Mouse (Mus musculus): ENCODE results near the gene Gm9195.

The Gm9195 gene

GRCm38 (mm10) chr14:72491738-72492137 lies at the start of gene Gm9195:
Gene Gm9195, minus strand, starts transcription at chr14:72491838.
- no peak for DNase-seq (ENCODE audit: low read depth in 2 of 2, low spot score in 2 of 2)

- DNase-seq (ENCODE audit: low read depth in 2 of 2, low spot score in 2 of 2) = no peak
Measured at GRCm38 (mm10) chr14:72536392-72537017, 44.9 kb upstream of the Gm9195 start.

- no peak for DNase-seq (ENCODE audit: low read depth in 2 of 2, low spot score in 2 of 2)
Measured at GRCm38 (mm10) chr14:72533862-72534261, 42.2 kb upstream of the Gm9195 start.

- no peak for DNase-seq (ENCODE audit: low read depth in 2 of 2, low spot score in 2 of 2)
Measured at GRCm38 (mm10) chr14:72532028-72532917, 40.6 kb upstream of the Gm9195 start.

- no peak for DNase-seq (ENCODE audit: low read depth in 2 of 2, low spot score in 2 of 2)
Measured at GRCm38 (mm10) chr14:72527126-72527525, 35.5 kb upstream of the Gm9195 start.

GRCm38 (mm10) chr14:72519561-72519960 lies 27.9 kb upstream of the Gm9195 start:
- no peak for DNase-seq (ENCODE audit: low read depth in 2 of 2, low spot score in 2 of 2)

- DNase-seq (ENCODE audit: low read depth in 2 of 2, low spot score in 2 of 2) = no peak
Measured at GRCm38 (mm10) chr14:72518786-72519185, 27.1 kb upstream of the Gm9195 start.

- no peak for DNase-seq (ENCODE audit: low read depth in 2 of 2, low spot score in 2 of 2)
Measured at GRCm38 (mm10) chr14:72516376-72516775, 24.7 kb upstream of the Gm9195 start.

GRCm38 (mm10) chr14:72506723-72507420 lies 15.2 kb upstream of the Gm9195 start:
- no peak for DNase-seq (ENCODE audit: low read depth in 2 of 2, low spot score in 2 of 2)

GRCm38 (mm10) chr14:72506018-72506722 lies 14.5 kb upstream of the Gm9195 start:
- DNase-seq (ENCODE audit: low read depth in 2 of 2, low spot score in 2 of 2) = no peak

- DNase-seq (ENCODE audit: low read depth in 2 of 2, low spot score in 2 of 2) = no peak
Measured at GRCm38 (mm10) chr14:72504985-72505384, 13.3 kb upstream of the Gm9195 start.

- no peak for DNase-seq (ENCODE audit: low read depth in 2 of 2, low spot score in 2 of 2)
Measured at GRCm38 (mm10) chr14:72503241-72503640, 11.6 kb upstream of the Gm9195 start.

GRCm38 (mm10) chr14:72493775-72494174 lies 2.1 kb upstream of the Gm9195 start:
- DNase-seq (ENCODE audit: low read depth in 2 of 2, low spot score in 2 of 2) = no peak

GRCm38 (mm10) chr14:72490367-72490766 lies 1.3 kb downstream of the Gm9195 start:
- no peak for DNase-seq (ENCODE audit: low read depth in 2 of 2, low spot score in 2 of 2)

- DNase-seq (ENCODE audit: low read depth in 2 of 2, low spot score in 2 of 2) = no peak
Measured at GRCm38 (mm10) chr14:72474501-72474900, 17.1 kb downstream of the Gm9195 start.

- DNase-seq (ENCODE audit: low read depth in 2 of 2, low spot score in 2 of 2) = no peak
Measured at GRCm38 (mm10) chr14:72468429-72468828, 23.2 kb downstream of the Gm9195 start.

- no peak for DNase-seq (ENCODE audit: low read depth in 2 of 2, low spot score in 2 of 2)
Measured at GRCm38 (mm10) chr14:72466384-72466783, 25.3 kb downstream of the Gm9195 start.

- DNase-seq (ENCODE audit: low read depth in 2 of 2, low spot score in 2 of 2) = no peak
Measured at GRCm38 (mm10) chr14:72461591-72461990, 30.0 kb downstream of the Gm9195 start.

- DNase-seq (ENCODE audit: low read depth in 2 of 2, low spot score in 2 of 2) = no peak
Measured at GRCm38 (mm10) chr14:72460291-72460690, 31.3 kb downstream of the Gm9195 start.

GRCm38 (mm10) chr14:72458930-72459329 lies 32.7 kb downstream of the Gm9195 start:
- no peak for DNase-seq (ENCODE audit: low read depth in 2 of 2, low spot score in 2 of 2)
